Mouse (Mus musculus) myocyte (in vitro differentiated cells): ENCODE measurements around the gene Nemf.

ENCODE experiments used
- CEBPB ChIP-seq: IDR thresholded peaks from 2 replicates; pipeline ENCODE4 v1.6.1; 2011; ENCODE audit warnings: mild to moderate bottlenecking, moderate library complexity; ENCODE audit not compliant: poor library complexity, insufficient read depth, severe bottlenecking
- MYOG ChIP-seq, 3 experiments: IDR thresholded peaks; one replicate each; pipeline ENCODE4 v1.6.1; 2011; ENCODE audit warnings: control low read depth in 2 of 3, low read depth in 2 of 3, mild to moderate bottlenecking in 2 of 3; ENCODE audit not compliant: insufficient read length in 2 of 3, control insufficient read depth in 1 of 3, insufficient read depth in 1 of 3
- POLR2A ChIP-seq: IDR thresholded peaks from one replicate; pipeline ENCODE4 v1.6.1; 2011; ENCODE audit warnings: low read depth, mild to moderate bottlenecking, control low read depth, moderate library complexity; ENCODE audit not compliant: insufficient read length
- POLR2AphosphoS2 ChIP-seq: IDR thresholded peaks from one replicate; pipeline ENCODE4 v1.6.1; 2011; ENCODE audit warnings: low read depth, control low read depth; ENCODE audit not compliant: insufficient read length
- REST ChIP-seq: IDR thresholded peaks from one replicate; pipeline ENCODE4 v1.6.1; 2011; ENCODE audit warnings: mild to moderate bottlenecking, control low read depth, moderate library complexity; ENCODE audit not compliant: insufficient read depth, insufficient read length
- SRF ChIP-seq: IDR thresholded peaks from one replicate; pipeline ENCODE4 v1.6.1; 2011; ENCODE audit warnings: low read depth; ENCODE audit not compliant: control insufficient read depth, insufficient read length
- TCF12 ChIP-seq: IDR thresholded peaks from one replicate; pipeline ENCODE4 v1.6.1; 2011; ENCODE audit warnings: mild to moderate bottlenecking, control low read depth; ENCODE audit not compliant: poor library complexity, insufficient read depth, severe bottlenecking
- USF1 ChIP-seq: IDR thresholded peaks from one replicate; pipeline ENCODE4 v1.6.1; 2011; ENCODE audit warnings: low read depth, mild to moderate bottlenecking, control low read depth, moderate library complexity

DNA sequence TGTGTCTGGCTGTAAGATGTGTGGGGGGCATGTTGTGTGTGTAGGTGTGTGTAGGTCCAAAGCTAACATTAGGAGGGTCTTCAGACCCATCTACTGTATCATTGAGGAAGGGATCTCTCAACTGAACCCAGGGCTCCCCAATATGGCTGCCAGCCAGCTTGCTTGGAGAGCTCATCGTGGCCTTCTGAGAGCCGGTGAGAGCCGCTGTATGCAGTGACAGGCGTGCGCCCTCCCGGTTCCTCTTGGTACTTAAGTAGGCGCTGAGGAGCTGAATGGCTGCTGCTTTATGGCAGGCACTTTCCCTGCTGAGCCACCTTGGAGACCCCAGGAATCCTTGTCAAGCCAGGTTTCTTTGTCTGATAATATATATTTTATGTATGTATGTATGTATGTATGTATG is 50.6 kb downstream of the Nemf start:
- TF ChIP-seq POLR2A (no peak), REST (no peak), POLR2AphosphoS2 (no peak), CEBPB (no peak), MYOG (IDR thresholded peaks at IDR 0.05; ENCODE audit: control insufficient read depth in 1 of 3, insufficient read depth in 1 of 3, insufficient read length in 2 of 3, low read depth in 2 of 3) (no peak), USF1 (no peak), SRF (no peak), TCF12 (no peak)
